Mouse (Mus musculus) hindbrain, embryonic 14.5 days (tissue): ENCODE results near the gene Reck. TPM values are rescaled to one million over a fixed set of nuclear protein-coding genes. Genes with fewer than 3 reads are reported as not detected.

Experiments
- ATAC-seq: fragments of 200-750 bp; cut with Nextera tagmentation; 2 replicates; pipeline ENCODE4 v1.8.0; 2017; ENCODE audit warnings: moderate number of reproducible peaks, mild to moderate bottlenecking, moderate TSS enrichment, moderate library complexity; ENCODE audit not compliant: low FRiP score
- DNase-seq: peaks from one replicate; pipeline ENCODE4 v3.0.0-alpha.2; 2015; ENCODE audit warnings: low spot score
- H3K27ac ChIP-seq: fragments of 300-500 bp; sonication (generic); 2 replicates; pipeline ENCODE4 v1.5.1; 2014; ENCODE audit warnings: mild to moderate bottlenecking, moderate library complexity
- H3K27me3 ChIP-seq: fragments of 300-500 bp; sonication (generic); 2 replicates; pipeline ENCODE4 v1.6.1; 2014; ENCODE audit warnings: mild to moderate bottlenecking, low read length, mixed read lengths; ENCODE audit not compliant: control insufficient read depth, insufficient read depth
- H3K36me3 ChIP-seq: fragments of 300-500 bp; sonication (generic); replicated peaks from 2 replicates; pipeline ENCODE4 v1.6.1; 2014; ENCODE audit not compliant: control insufficient read depth, insufficient read depth
- H3K4me1 ChIP-seq: fragments of 300-500 bp; sonication (generic); replicated peaks from 2 replicates; pipeline ENCODE4 v1.6.1; 2014; ENCODE audit warnings: antibody characterized with exemption, low read length, mixed read lengths; ENCODE audit not compliant: control insufficient read depth, insufficient read depth
- H3K4me2 ChIP-seq: fragments of 300-500 bp; sonication (generic); replicated peaks from 2 replicates; pipeline ENCODE4 v1.6.1; 2014; ENCODE audit warnings: mild to moderate bottlenecking, moderate library complexity
- H3K4me3 ChIP-seq: fragments of 300-500 bp; sonication (generic); replicated peaks from 2 replicates; pipeline ENCODE4 v1.5.1; 2014; ENCODE audit warnings: mild to moderate bottlenecking, low read length
- H3K9ac ChIP-seq: fragments of 300-500 bp; sonication (generic); 2 replicates; pipeline ENCODE4 v1.6.1; 2014
- H3K9me3 ChIP-seq: fragments of 300-500 bp; sonication (generic); 2 replicates; pipeline ENCODE4 v1.6.1; 2016; ENCODE audit warnings: low read length; ENCODE audit not compliant: control insufficient read depth
- WGBS: fragments of 180-500 bp; shearing (Covaris S2); extraction: QIAGEN DNeasy Blood & Tissue Kit; methylation state at CpG from one replicate; pipeline ENCODE4 v1.1.7; 2014; 5-methylcytosine and 5-hydroxymethylcytosine counted together
- polyA plus RNA-seq: library from polyadenylated mRNA; unstranded; fragments of >200 nt; fragmentation: Nextera tagmentation; extraction: Ambion mirVana; gene quantifications from 2 replicates; pipeline ENCODE4 v1.2.1, GENCODE M21; 2014

The Reck gene
- polyA plus RNA-seq, 1 experiment from 2014 or later: 7.3 TPM

- H3K4me2 ChIP-seq: no peak overlapping the region
- no peak overlapping the region for H3K4me3 ChIP-seq
- H3K27me3 ChIP-seq: no peaks in the 10 kb centered on the region
- H3K27ac ChIP-seq: no peak overlapping the region
- ATAC-seq: no peak
- H3K9ac ChIP-seq: no peak overlapping the region
- peaks cover 4% of the 10 kb centered on the region for H3K4me1 ChIP-seq
- DNase-seq: no peak
- 0 out of 2 replicates have a peak, but pooled peaks cover 4% of the 10 kb centered on the region for H3K36me3 ChIP-seq
- 98% methylated on average over 6 of the region's 6 CpGs for WGBS
- no peaks in the 10 kb centered on the region for H3K9me3 ChIP-seq
Measured at GRCm38 (mm10) chr4:43980846-43981245, 105.5 kb downstream of the Reck start.

GRCm38 (mm10) chr4:43981251-43981650 is 105.9 kb downstream of the Reck start:
- no peak for ATAC-seq
- Histone ChIP-seq H3K4me3 (no peak overlapping the region), H3K9me3 (no peaks in the 10 kb centered on the region), H3K36me3 (0 out of 2 replicates have a peak, but pooled peaks cover 4% of the 10 kb centered on the region), H3K27me3 (no peaks in the 10 kb centered on the region), H3K4me2 (no peak overlapping the region), H3K9ac (no peak overlapping the region), H3K27ac (no peak overlapping the region), H3K4me1 (peaks cover 4% of the 10 kb centered on the region)
- WGBS: 92% methylated on average over 7 of the region's 7 CpGs
- DNase-seq: no peak

GRCm38 (mm10) chr4:43982053-43982732 is 106.9 kb downstream of the Reck start:
- Histone ChIP-seq H3K9me3 (no peaks in the 10 kb centered on the region), H3K27ac (no peak overlapping the region)

GRCm38 (mm10) chr4:43983181-43983580 is 107.9 kb downstream of the Reck start, which contains the start of gene Ccin:
Gene Ccin (plus strand): TSS chr4:43983483.
- H3K27me3 ChIP-seq: no peaks in the 10 kb centered on the region
- 80% methylated on average over 11 of the region's 11 CpGs for WGBS
- no peak for ATAC-seq
- DNase-seq: no peak
- H3K4me3 ChIP-seq: peak within 1 kb of the TSS; percentile 25
- H3K36me3 ChIP-seq: no peaks in the 10 kb centered on the region
- H3K9ac ChIP-seq: peak within 1 kb of the TSS; percentile 70
- H3K4me1 ChIP-seq: peaks cover 4% of the 10 kb centered on the region
- H3K9me3 ChIP-seq: no peaks in the 10 kb centered on the region
- no peak within 1 kb of the TSS for H3K27ac ChIP-seq
- peak within 1 kb of the TSS; percentile 70 for H3K4me2 ChIP-seq

More at GRCm38 (mm10) chr4:43982053-43982732, 106.9 kb downstream of the Reck start:
- peak; percentile 95 for DNase-seq
- Histone ChIP-seq H3K9ac (peak overlapping the region; percentile 70), H3K36me3 (0 out of 2 replicates have a peak, but pooled peaks cover 4% of the 10 kb centered on the region), H3K4me1 (peaks cover 4% of the 10 kb centered on the region), H3K4me3 (peak overlapping the region; percentile 25), H3K4me2 (peak overlapping the region; percentile 70), H3K27me3 (no peaks in the 10 kb centered on the region)
- 3% methylated on average over 24 of the region's 24 CpGs for WGBS
- ATAC-seq: peak; percentile 92

GRCm38 (mm10) chr4:43983756-43984155 is 108.4 kb downstream of the Reck start:
- Histone ChIP-seq H3K27me3 (no peaks in the 10 kb centered on the region), H3K9ac (no peak overlapping the region), H3K9me3 (no peaks in the 10 kb centered on the region), H3K27ac (no peak overlapping the region), H3K36me3 (no peaks in the 10 kb centered on the region), H3K4me3 (no peak overlapping the region), H3K4me1 (peaks cover 4% of the 10 kb centered on the region), H3K4me2 (no peak overlapping the region)
- 94% methylated on average over 22 of the region's 22 CpGs for WGBS
- ATAC-seq (no peak), DNase-seq (no peak)

GRCm38 (mm10) chr4:43984326-43984725 is 109.0 kb downstream of the Reck start:
- no peak for ATAC-seq
- Histone ChIP-seq H3K4me1 (peaks cover 4% of the 10 kb centered on the region), H3K27ac (no peak overlapping the region), H3K9ac (no peak overlapping the region), H3K27me3 (no peaks in the 10 kb centered on the region), H3K4me3 (no peak overlapping the region), H3K36me3 (no peaks in the 10 kb centered on the region), H3K4me2 (no peak overlapping the region), H3K9me3 (no peaks in the 10 kb centered on the region)
- no peak for DNase-seq
- WGBS: 94% methylated on average over 19 of the region's 19 CpGs

- no peak overlapping the region for H3K27ac ChIP-seq
- WGBS: 82% methylated on average over 3 of the region's 3 CpGs
- H3K4me1 ChIP-seq: no peaks in the 10 kb centered on the region
- no peak overlapping the region for H3K4me3 ChIP-seq
- H3K9me3 ChIP-seq: no peaks in the 10 kb centered on the region
- no peak for ATAC-seq
- DNase-seq: no peak
- H3K27me3 ChIP-seq: no peaks in the 10 kb centered on the region
- H3K4me2 ChIP-seq: no peak overlapping the region
- H3K9ac ChIP-seq: no peak overlapping the region
- no peaks in the 10 kb centered on the region for H3K36me3 ChIP-seq
Measured at GRCm38 (mm10) chr4:43988976-43989375, 113.6 kb downstream of the Reck start.

GRCm38 (mm10) chr4:43993072-43993471 is 117.7 kb downstream of the Reck start:
- Histone ChIP-seq H3K9me3 (no peaks in the 10 kb centered on the region), H3K27ac (no peak overlapping the region), H3K4me3 (no peak overlapping the region), H3K27me3 (no peaks in the 10 kb centered on the region), H3K4me2 (no peak overlapping the region), H3K4me1 (no peaks in the 10 kb centered on the region), H3K9ac (no peak overlapping the region), H3K36me3 (no peaks in the 10 kb centered on the region)
- 90% methylated on average over 11 of the region's 11 CpGs for WGBS
- ATAC-seq (no peak), DNase-seq (no peak)

DNA sequence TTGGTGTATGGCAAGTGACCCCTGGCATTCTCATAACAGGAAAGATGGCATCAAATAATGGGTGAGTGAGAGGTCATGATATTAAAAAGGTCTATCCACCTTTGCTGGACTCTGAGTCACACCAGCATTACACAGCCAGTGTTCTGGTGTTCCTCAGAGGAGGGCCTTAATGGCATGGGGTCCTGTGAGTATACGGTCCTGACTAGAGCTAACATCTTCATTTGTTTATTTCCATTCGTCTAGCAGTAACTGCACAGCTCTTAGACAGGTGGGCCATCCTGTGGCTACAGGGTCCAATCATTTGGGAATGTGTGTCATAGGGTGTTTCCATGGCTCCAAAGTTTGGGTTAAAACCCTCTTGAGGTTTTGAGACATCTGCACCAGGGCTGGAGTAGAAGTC is 119.0 kb downstream of the Reck start:
- ATAC-seq (no peak), DNase-seq (no peak)
- no peak overlapping the region for H3K9ac ChIP-seq
- H3K4me3 ChIP-seq: no peak overlapping the region
- no peaks in the 10 kb centered on the region for H3K4me1 ChIP-seq
- H3K4me2 ChIP-seq: no peak overlapping the region
- H3K9me3 ChIP-seq: peaks cover 4% of the 10 kb centered on the region; the same call in 1 of the 2 replicates
- WGBS: 78% methylated on average over 2 of the region's 2 CpGs
- H3K27me3 ChIP-seq: no peaks in the 10 kb centered on the region
- no peak overlapping the region for H3K27ac ChIP-seq
- no peaks in the 10 kb centered on the region for H3K36me3 ChIP-seq
